Mouse (Mus musculus): Measurements from ENCODE around the gene Scn8a.

Scn8a gene

DNA sequence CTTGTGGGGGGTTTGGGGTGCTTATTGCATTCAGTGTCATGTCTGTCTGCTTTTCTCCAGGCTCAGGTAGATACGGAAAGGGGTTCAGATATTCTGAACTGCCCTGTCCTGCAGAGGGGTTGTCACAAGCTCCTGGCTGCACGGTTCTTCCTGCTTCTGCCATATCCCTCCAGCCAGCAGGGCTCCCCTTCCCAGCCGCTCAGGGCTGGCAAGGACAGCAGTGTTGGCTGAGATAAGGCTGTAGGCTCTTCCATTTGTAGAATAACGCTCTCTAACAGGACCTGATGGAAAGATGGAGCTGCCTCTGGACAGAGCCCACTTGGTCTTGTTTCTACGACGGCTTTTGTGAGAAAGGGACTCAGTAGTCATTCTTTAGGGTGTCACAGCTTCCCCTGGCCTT, 172.3 kb downstream of the Scn8a start:
- DNase-seq (ENCODE audit: low read depth): no peak

DNA sequence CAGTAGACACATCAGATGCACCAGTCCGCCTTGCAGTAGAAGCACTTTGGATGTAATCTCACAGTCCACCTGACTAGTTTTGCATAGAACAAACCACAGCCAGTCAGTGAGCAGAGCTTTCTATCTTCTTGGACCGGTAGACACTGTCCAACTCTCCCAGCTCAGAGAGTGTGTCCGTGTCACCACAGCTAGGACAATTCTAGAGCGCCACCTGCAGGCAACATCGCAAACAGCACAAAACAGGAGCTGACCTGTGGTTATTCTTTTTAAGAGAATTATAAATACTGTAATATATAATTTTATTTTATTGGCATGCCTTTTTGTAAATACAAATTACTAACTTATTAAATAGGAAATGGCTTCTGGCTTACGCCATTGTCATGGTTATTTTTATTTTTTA, 173.0 kb downstream of the Scn8a start:
- no peak for DNase-seq (ENCODE audit: low read depth)

DNA sequence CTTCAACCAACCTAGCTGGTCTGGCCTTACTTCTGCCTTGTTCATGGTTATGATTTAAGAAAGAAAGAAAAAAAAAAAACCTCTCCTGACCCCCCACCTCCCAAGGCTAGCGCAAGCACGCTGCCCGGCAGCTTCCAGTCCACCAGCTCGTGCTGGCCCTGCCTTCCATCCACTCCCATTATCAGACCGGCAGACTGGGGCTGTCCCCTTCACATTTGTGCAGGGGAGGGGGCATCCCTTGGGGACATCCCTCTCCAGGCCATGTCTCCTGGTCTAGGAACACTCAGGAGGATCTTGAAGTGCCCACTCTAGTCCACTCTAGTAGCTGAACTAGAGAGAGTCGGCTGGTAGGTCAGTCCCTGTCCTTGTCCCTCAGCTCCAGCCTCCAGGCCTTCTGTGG, 174.9 kb downstream of the Scn8a start:
- no peak for DNase-seq (ENCODE audit: low read depth)

DNA sequence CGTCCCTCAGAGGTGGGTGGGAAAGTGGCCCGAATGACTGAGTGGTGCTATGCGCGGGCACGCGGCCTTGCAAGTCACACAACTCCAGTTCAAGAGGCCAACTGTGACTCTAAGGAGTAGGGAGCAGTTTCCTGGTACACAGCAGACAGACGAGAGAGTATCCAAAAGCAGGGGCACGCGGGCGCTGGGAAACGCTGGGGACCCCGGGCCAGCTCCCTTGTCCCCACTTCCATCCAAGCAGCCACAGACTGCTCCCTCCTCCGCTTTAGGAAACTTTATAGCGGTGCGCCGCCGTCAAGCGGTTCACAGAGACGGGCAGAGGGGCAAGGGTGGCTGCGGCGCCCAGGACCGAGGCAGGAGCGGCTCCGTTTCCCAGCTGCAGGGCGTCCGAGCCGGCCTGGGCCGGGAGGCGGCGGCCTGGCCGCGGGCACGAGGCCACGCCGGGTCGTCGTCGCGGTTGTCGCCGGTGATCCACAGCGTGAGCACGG, 176.4 kb downstream of the Scn8a start:
- DNase-seq (ENCODE audit: low read depth): no peak

DNA sequence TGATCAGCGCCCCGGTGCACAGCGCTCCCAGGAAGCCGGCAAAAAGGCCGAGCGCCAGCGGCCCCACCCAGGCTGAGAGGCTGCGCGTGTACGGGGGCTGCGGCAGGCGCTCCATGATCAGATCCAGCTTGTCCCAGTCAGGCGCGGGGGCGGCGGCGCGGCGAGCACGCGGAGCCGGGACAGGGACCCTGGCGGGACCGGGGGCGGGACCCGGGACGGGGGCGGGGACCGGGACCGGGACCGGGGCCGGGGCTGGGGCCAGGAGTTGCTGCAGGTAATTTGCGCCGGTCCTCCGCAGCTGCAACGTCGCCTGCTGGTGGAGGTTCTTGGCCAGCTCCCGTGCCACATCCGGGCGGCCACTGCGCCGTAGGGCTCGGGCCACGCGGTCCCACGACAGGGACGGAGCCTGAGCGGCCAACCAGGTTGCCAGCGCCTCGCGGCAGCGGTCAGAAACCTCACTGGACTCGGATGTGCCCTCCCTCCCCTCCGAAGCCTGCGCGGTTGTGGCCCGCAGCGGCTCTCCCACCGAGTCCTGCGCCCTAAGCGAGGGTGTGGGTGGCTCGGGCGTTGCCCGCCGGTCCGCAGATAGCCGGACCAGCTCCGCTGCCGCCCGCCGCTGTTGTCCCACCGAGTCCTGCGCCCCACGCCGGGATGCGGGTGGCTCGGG, 177.0 kb downstream of the Scn8a start:
- no peak for DNase-seq (ENCODE audit: low read depth)

- DNase-seq (ENCODE audit: low read depth): no peak
Measured at GRCm38 (mm10) chr15:101047194-101047555, 177.5 kb downstream of the Scn8a start, which contains the start of gene Gm47841. Gm47841 (minus strand) TSS chr15:101047397.

DNA sequence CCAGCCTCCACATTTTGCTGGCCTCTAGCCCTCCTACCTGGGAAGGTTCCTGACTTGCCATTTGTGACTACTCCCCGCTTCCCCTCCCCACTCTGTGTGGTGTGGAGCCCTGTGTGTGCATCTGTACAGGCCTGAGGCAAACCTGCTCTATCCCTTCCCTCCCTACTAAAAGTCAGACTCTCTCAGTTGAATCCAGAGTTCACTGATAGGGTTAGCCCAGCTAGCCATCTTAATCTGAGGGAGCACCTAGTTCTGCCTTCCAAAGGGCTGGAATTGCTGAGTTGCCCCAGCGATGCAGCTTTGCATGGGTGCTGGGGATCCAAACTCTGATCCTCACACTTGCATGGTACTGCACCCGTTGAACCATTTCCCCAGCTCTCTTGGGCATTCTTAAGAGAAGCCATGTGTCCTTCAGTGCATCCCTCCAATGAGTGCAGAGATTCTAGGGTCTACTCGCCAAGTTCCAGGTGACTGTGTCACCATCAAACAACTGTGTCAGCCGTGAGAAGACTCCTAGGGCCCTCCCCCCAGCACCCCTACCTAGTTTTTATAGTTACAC, 178.8 kb downstream of the Scn8a start:
- no peak for DNase-seq (ENCODE audit: low read depth)

DNA sequence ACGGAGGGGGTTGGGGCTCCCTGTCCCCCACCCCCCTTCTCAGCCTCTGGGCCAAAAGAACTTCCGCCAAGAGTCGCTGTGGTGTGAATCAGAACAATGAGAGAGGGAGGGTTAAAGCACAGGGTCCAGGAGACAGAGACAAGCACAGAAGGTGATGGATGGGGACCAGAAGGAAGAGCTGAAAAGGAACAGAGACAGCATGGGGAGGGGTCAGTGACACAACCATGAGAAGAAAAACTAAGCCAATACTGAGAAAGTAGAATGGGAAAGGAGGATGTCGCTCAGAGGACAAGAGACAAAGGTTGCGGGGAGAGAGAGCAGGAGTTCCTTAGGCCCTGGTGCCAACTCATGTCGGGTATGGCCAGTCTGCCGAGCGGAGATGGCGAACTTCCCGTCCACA, 182.2 kb downstream of the Scn8a start:
- no peak for DNase-seq (ENCODE audit: low read depth)

- no peak for DNase-seq (ENCODE audit: low read depth)
Measured at GRCm38 (mm10) chr15:101052560-101053501, 183.2 kb downstream of the Scn8a start.

DNA sequence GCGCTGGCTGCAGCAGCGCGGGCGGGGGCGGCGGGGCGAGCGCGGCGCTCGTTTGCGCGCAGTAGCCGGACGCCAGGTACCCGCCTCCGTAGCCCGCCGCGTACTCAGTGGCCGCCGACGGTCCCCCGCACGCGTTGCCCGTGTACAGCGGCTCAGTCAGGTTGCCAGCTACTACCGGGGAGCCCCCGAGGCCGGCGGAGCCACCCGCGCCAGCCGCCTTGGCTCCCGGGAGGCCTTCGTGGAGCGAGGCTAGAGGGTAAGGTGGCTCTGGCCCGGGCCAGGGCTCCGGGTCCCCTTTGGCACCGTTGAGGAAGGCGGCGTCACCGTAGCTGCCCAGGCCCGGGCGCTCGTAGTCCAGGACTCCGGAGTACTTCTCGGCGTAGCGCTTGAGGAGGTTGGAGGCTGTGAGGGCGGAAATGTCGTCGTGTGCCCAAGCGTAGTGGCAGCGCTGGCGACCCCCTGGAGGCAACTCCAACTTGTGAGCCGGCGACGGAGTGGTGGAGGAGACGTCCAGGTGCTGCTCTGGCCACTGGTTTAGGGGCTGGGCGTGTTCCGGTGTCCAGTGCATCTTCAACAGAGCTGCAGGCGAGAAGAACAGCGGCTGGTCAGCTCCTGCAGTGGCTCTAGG, 184.3 kb downstream of the Scn8a start:
- DNase-seq (ENCODE audit: low read depth): no peak

- no peak for DNase-seq (ENCODE audit: low read depth)
Measured at GRCm38 (mm10) chr15:101054541-101054940, 184.9 kb downstream of the Scn8a start.

GRCm38 (mm10) chr15:101056225-101056624, 186.6 kb downstream of the Scn8a start:
- DNase-seq (ENCODE audit: low read depth): no peak

GRCm38 (mm10) chr15:101059570-101060279, 190.1 kb downstream of the Scn8a start:
- DNase-seq (ENCODE audit: low read depth): no peak

GRCm38 (mm10) chr15:101060280-101060852, 190.7 kb downstream of the Scn8a start:
- DNase-seq (ENCODE audit: low read depth): no peak

DNA sequence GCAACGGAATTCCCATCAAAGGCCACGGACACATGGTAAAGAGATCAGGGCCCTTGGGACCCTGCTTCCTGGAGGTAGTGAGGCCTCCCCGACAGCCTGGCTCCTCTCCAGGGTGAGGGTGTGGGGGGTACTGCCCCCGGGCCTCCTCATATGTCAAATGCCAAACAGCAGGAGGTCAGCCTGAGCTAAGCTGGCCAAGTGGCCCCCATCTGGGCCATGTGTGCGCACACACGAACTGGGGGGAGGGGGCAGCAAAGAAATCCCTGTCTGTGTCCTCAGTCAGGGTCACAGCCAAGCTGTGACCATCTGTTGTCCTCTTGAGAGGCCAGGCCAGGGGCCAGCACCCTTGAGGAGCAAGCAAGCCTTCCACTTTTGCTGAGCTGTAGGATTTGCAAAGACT, 195.4 kb downstream of the Scn8a start:
- DNase-seq (ENCODE audit: low read depth): no peak

DNA sequence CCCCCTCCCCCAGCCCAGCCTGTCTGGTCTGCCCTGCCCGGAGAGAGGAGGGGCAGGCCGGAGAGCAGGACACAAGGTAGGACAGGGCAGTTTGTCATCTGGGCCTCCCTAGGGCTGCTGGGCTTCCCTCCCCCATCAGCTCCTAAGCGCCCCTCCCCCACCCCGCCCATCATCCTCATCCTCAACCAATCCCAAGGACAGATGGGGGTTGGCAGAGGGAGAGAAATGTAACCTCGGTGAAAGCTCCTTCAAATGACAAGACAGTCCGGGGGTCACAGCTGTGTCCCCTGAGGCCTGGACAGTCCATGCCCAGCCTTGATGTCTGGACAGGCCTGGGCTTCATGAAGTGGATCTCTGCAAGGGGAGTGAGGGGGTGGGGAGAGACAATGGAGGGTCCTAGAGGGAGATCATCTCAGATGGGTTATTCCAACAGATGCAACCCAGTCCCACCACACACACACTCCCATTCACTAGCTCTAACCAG, 196.7 kb downstream of the Scn8a start:
- no peak for DNase-seq (ENCODE audit: low read depth)

DNA sequence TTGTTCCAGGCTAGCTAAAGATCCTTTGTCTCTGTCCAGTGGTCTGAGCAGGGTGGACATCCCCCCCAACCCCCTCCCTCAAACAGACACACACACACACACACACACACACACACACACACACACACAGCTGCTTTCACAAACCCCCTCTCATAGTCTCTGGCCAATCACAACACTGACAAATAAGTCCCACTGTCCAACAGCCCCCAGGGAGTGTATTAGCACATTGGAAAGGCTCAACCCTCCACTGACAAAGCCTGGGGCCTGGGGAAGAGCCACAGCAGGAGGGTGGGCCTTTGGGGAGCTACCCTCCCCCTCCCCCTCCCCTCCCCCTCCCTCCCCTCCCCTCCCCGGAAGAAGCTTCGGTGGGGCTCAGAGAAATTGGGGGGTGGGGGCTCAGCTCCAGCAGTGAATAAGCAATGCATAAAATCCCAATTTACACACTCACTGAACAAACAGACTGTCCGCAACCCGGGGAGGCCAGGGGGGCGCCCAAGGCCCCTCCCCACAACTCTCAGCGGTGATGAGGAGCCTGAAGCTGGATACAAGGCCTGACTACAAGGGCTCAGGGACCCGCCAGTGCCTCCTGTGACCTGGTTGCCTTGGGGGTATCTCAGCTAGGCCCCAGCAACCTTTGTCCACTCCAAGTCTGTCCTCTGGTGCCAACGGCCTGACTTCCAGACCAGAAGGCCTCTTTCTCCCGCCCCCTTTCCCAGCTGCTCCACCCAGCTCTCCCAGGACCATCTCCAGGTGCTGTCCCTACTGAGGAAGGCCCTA, 197.4 kb downstream of the Scn8a start:
- DNase-seq (ENCODE audit: low read depth): no peak

DNA sequence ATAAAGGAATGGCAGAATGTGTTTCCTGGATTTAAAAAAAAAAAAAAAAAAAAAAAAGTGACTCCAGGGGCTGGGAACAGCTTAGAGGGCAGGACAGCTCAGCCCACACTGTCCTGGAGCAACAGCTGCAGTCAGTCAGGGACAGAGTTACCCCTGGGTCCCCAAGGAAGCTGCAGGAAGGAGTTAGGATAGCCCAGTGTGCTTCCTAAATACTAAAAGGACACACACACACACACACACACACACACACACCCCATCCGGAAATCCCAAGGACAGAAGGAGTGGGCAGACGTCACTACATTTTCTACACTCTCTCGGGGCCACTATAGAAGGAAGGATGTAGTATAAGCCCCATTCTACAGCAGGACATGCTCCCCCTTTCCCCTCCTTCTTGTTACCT, 198.4 kb downstream of the Scn8a start:
- no peak for DNase-seq (ENCODE audit: low read depth)

DNA sequence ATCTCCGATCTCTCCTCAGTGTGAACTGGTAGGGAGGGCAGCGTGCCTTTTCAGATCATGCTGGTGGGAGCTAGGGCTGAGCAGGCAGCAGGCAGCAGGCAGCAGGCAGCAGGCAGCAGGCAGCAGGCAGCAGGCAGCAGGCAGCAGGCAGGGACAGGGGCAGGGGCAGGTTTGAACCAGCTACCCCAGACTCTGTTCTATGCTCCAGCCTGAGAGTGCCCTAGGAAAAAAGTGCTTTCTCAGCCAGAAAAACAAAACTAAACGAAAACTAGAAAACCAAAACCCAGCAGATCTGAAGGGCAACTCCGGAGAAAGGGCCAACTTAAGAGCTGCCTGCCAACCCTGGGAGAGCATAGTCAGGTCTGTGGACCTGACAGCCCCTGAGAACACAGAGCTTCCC, 199.0 kb downstream of the Scn8a start:
- DNase-seq (ENCODE audit: low read depth): no peak

DNA sequence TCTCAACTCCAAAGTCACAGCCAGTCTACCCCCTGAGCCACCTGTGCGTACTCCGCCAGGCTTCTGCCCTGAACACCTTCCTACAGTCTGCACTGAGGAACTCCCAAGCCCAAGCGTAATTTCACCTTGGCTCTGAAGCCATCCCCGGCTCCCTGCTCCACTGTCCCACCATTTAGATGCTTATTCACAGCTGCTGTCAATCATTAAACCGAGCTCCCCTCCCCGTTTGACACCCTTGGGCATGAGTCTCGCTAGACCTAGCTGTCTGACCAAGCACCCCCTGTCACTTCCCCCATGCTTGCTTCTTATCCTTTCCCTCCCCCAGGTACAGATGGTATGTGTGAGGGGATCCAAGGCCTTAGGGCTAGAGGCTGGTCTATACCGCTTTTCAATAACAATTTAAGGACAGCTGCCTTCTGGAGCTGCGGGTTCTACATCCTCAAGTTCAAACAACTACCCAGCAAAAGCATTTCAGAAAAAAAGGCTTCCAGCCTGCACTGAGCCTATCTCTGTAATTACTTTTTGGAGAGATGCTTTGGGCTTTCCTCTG, 200.1 kb downstream of the Scn8a start:
- DNase-seq (ENCODE audit: low read depth): no peak

Data from fibroblast of lung, adult 2 months (primary cell).